Mouse (Mus musculus): ENCODE data around the gene Srp68.

DNA sequence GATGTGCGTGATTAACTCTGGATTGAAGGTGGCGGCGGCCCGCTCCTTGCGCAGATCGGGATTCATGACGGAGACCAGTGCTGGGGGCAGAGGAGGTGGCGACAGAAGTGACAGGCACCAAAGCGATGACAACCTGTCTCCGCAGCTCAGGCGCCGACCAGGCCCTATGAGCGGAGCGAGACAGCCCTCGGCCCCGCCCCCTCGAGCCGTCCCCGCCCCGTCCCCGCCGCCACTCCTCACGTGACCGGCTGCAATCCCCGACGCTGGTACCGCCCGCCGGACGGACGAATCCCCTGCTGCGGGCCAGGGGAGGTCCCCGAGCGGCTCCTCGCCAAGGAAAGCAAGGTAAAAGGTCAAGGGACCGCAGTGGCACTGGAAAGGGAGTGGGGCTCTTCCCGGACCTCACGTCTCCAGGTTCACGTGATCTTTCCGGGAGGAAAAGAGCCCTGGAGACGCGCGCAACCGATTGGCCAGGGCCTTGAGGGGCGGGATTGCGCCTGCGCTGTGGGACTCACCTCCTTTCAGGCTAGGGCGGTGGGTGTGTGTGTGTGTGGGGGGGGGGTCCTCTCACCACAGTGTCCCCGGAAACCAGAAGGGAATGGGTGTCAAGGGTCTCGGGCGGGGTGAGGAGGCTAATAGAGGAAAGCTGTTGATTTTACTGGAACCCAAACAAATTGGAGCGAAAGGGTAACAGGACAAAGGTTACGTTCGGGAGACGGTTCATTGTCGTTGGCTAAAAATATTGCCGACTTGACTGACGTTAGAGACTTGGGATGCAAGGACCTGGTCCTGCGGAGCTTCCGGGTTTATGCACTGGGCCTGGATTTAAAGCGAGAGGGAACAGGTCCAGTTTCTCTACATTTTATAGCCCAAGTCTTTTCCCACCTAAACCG, 75.1 kb downstream of the Srp68 start, which contains the start of the genes Ten1 and Acox1:
- TF ChIP-seq HCFC1 (IDR thresholded peaks at IDR 0.05; ENCODE audit: low read depth, low read length) (peak; percentile 78), MAFK (IDR thresholded peaks at IDR 0.05; ENCODE audit: borderline replicate concordance, low read depth, low read length) (no peak), CHD1 (IDR thresholded peaks at IDR 0.05; ENCODE audit: low read depth, low read length) (no peak), POLR2AphosphoS2 (IDR thresholded peaks at IDR 0.05; ENCODE audit: low read length) (peak; percentile 61; the same call in 1 of the 2 replicates), POLR2A (IDR thresholded peaks at IDR 0.05; ENCODE audit: control insufficient read depth in 1 of 2, insufficient read depth in 1 of 2, low read depth in 1 of 2, low read length in 2 of 2, poor library complexity in 1 of 2) (peak; percentile 65 to 71), GATA1 (IDR thresholded peaks at IDR 0.05; ENCODE audit: low read depth, low read length) (no peak), ZKSCAN1 (IDR thresholded peaks at IDR 0.05; ENCODE audit: low read depth, low read length) (no peak), CTCF (IDR thresholded peaks at IDR 0.05 in 2 of 3, conservative IDR thresholded peaks at IDR 0.05 in 1 of 3; ENCODE audit: control insufficient read depth in 1 of 3, insufficient read depth in 1 of 3, low read depth in 2 of 3, low read length in 3 of 3, poor library complexity in 1 of 3, severe bottlenecking in 1 of 3) (no peak), NRF1 (IDR thresholded peaks at IDR 0.05; ENCODE audit: insufficient read depth, low read depth, low read length, poor library complexity, severe bottlenecking) (peak; percentile 84), TAL1 (IDR thresholded peaks at IDR 0.05; ENCODE audit: low read length) (no peak)
